Mouse (Mus musculus) embryonic facial prominence, embryonic 11.5 days (tissue): ENCODE results near the gene Atad5. TPM values are rescaled to one million over a fixed set of nuclear protein-coding genes. Genes with fewer than 3 reads are reported as not detected.
A peak's percentile ranks its signal among the peaks of the same experiment; 100 is the strongest.
"Not testable (repeated sequence)": the region's sequence is repeated elsewhere in the genome, so short reads cannot be mapped to it uniquely, and the experiment has no call there.

Experiments used
- ATAC-seq: fragments of 200-750 bp; cut with Nextera tagmentation; replicated peaks from 2 replicates; pipeline ENCODE4 v1.8.0; 2017; ENCODE audit warnings: low read depth; ENCODE audit not compliant: insufficient number of reproducible peaks, low FRiP score, low TSS enrichment
- DNase-seq: peaks from one replicate; pipeline ENCODE4 v3.0.0-alpha.2; 2015; ENCODE audit warnings: low spot score
- H3K27ac ChIP-seq: fragments of 300-500 bp; sonication (generic); replicated peaks from 2 replicates; pipeline ENCODE4 v1.5.1; 2014; ENCODE audit warnings: mild to moderate bottlenecking, low read depth, low read length, control low read depth
- H3K27me3 ChIP-seq: fragments of 300-500 bp; sonication (generic); 2 replicates; pipeline ENCODE4 v1.6.1; 2014; ENCODE audit warnings: mild to moderate bottlenecking, low read length, moderate library complexity, mixed read lengths; ENCODE audit not compliant: control insufficient read depth, insufficient read depth
- H3K36me3 ChIP-seq: fragments of 300-500 bp; sonication (generic); replicated peaks from 2 replicates; pipeline ENCODE4 v1.6.1; 2014; ENCODE audit warnings: low read depth, mild to moderate bottlenecking, low read length, moderate library complexity, mixed read lengths; ENCODE audit not compliant: control insufficient read depth, insufficient read depth
- H3K4me1 ChIP-seq: fragments of 300-500 bp; sonication (generic); 2 replicates; pipeline ENCODE4 v1.6.1; 2014; ENCODE audit warnings: low read length, mixed read lengths; ENCODE audit not compliant: control insufficient read depth, insufficient read depth
- H3K4me2 ChIP-seq: fragments of 300-500 bp; sonication (generic); 2 replicates; pipeline ENCODE4 v1.6.1; 2014; ENCODE audit warnings: low read depth, mild to moderate bottlenecking, control low read depth, low read length, moderate library complexity
- H3K4me3 ChIP-seq: fragments of 300-500 bp; sonication (generic); 2 replicates; pipeline ENCODE4 v1.5.1; 2014; ENCODE audit warnings: low read depth, low read length, control low read depth
- H3K9ac ChIP-seq: fragments of 300-500 bp; sonication (generic); replicated peaks from 2 replicates; pipeline ENCODE4 v1.6.1; 2014; ENCODE audit warnings: mild to moderate bottlenecking, control low read depth, low read length
- H3K9me3 ChIP-seq: fragments of 300-500 bp; sonication (generic); replicated peaks from 2 replicates; pipeline ENCODE4 v1.6.1; 2016; ENCODE audit warnings: mild to moderate bottlenecking, low read length, inconsistent platforms, mixed read lengths; ENCODE audit not compliant: control insufficient read depth
- WGBS: fragments of 180-500 bp; shearing (Covaris S2); extraction: QIAGEN DNeasy Blood & Tissue Kit; methylation state at CpG from one replicate; pipeline ENCODE4 v1.1.7; 2014; 5-methylcytosine and 5-hydroxymethylcytosine counted together
- polyA plus RNA-seq: library from polyadenylated mRNA; unstranded; fragments of >200 nt; fragmentation: Nextera tagmentation; extraction: Ambion mirVana; gene quantifications from 2 replicates; pipeline ENCODE4 v1.2.1, GENCODE M21; 2014

Gene Atad5
- polyA plus RNA-seq, 1 experiment from 2014 or later, result 22.5 TPM

DNA sequence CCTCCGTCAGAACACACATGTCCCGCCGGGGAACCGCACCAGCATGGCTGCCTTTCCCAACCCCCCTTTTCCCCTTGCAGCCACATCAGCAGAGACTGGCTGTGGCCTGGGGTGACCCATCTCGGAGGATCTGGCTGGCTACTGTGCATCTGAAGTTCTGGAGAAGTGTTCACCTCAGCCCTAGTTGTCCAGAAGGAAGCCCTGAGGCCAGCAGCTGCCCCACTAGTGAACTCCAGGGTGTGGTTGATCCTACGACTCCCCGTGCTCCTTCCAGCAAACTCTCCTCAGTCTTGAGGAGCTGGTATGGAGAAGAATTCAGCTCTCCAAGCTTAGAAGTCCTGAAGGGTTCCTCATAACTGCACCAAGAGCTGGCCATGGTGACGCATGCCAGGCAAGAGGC, 89.1 kb downstream of the Atad5 start:
- 82% methylated on average over 8 of the region's 8 CpGs for WGBS
- no peak overlapping the region for H3K9ac ChIP-seq
- no peak overlapping the region for H3K4me2 ChIP-seq
- H3K4me3 ChIP-seq, result no peak overlapping the region
- no peak overlapping the region for H3K27ac ChIP-seq
- no peaks in the 10 kb centered on the region for H3K4me1 ChIP-seq
- ATAC-seq (no peak), DNase-seq (no peak)
- no peaks in the 10 kb centered on the region for H3K36me3 ChIP-seq
- no peaks in the 10 kb centered on the region for H3K9me3 ChIP-seq
- H3K27me3 ChIP-seq, result no peaks in the 10 kb centered on the region

DNA sequence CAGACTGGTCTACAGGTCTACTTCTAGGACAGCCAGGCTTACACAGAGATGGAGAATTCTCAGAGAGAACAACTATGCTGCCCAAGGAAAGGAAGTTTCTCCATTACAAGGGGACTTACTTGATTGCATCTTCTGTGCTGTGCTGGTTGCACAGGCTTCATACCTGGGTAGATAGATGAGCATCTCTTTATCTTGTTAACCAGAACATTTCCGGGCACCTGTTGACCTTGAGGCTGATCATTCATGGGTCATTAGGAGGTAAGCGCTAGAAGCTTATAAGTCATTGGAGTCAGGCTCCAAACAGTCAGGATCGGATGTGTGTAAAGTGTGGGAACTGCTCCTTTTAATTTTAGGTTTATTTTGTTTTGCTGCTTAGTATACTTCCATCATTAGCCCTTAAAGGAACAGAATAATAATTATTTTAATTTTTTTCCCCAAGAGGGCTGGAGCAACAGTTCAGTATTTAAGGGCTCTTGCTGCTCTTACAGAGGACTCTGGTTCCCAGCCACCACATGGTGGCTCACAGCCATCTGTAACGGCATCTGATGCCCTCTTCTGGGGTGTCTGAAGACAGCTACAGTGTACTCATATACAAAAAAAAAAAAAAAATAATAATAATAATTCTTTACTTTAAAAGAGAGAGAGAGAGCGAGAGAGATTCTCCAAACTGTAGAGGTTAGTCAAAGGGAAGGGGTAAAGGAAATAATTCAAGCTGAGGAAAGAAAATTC, 92.0 kb downstream of the Atad5 start:
- Histone ChIP-seq H3K36me3 (no peaks in the 10 kb centered on the region), H3K9me3 (no peaks in the 10 kb centered on the region), H3K4me1 (no peaks in the 10 kb centered on the region), H3K27me3 (no peaks in the 10 kb centered on the region), H3K27ac (no peak overlapping the region), H3K9ac (no peak overlapping the region), H3K4me3 (no peak overlapping the region), H3K4me2 (no peak overlapping the region)
- ATAC-seq (no peak), DNase-seq (no peak)
- WGBS, result 71% methylated on average over 5 of the region's 5 CpGs

- not testable (repeated sequence) for H3K4me1 ChIP-seq, H3K27me3 ChIP-seq, ATAC-seq, H3K9me3 ChIP-seq, H3K27ac ChIP-seq, H3K36me3 ChIP-seq
- peak overlapping the region; percentile 77 for H3K9ac ChIP-seq
- peak overlapping the region; percentile 59 for H3K4me3 ChIP-seq
- DNase-seq, result peak; percentile 50
- H3K4me2 ChIP-seq, result peak overlapping the region; percentile 72
- WGBS, result 42% methylated on average over 12 of the region's 12 CpGs
Observed at GRCm38 (mm10) chr11:80183054-80183704, 94.0 kb downstream of the Atad5 start.

DNA sequence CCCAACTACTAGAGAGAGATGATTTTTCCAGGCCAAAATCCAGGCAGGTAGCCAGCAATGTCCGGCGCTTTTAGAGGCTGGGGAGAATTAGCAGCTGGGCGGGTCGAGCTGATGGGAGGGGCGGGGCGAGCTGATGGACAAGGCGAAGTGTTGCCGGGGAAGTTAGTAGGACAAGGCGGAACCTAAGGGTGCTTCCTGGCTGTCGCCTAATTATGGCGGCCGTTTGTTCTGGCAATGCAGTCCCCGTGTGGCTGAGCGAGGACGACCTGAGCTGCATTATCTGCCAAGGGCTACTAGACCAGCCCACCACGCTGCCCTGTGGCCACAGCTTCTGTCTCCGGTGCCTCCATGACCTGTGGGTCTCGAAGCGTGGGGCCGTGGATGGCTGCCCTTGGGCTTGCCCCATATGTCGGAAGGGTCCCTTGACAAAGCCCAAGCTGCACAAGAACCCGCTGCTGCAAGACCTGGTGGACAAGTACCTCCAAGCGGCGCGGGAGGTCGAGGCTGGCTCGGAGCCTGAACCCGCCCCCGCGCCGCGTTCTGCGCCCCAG, 94.6 kb downstream of the Atad5 start, which contains the start of gene Rnf135:
TSS of gene Rnf135 (plus strand) at position 147 of the 551 bp plus-strand sequence.
- H3K9me3 ChIP-seq, result no peaks in the 10 kb centered on the region
- no peaks in the 10 kb centered on the region for H3K4me1 ChIP-seq
- peak; percentile 76 for ATAC-seq
- peak within 1 kb of the TSS; percentile 59 for H3K4me3 ChIP-seq
- no peaks in the 10 kb centered on the region for H3K36me3 ChIP-seq
- DNase-seq, result peak; percentile 81
- 1% methylated on average over 33 of the region's 33 CpGs for WGBS
- H3K27me3 ChIP-seq, result no peaks in the 10 kb centered on the region
- peak within 1 kb of the TSS; percentile 41 for H3K27ac ChIP-seq
- H3K4me2 ChIP-seq, result peak within 1 kb of the TSS; percentile 72
- H3K9ac ChIP-seq, result peak within 1 kb of the TSS; percentile 77

- no peaks in the 10 kb centered on the region for H3K9me3 ChIP-seq
- peak overlapping the region; percentile 77; the same call in 1 of the 2 replicates for H3K9ac ChIP-seq
- WGBS, result 84% methylated on average over 6 of the region's 6 CpGs
- peak overlapping the region; percentile 72 for H3K4me2 ChIP-seq
- H3K27ac ChIP-seq, result no peak overlapping the region
- DNase-seq (no peak), ATAC-seq (no peak)
- H3K4me3 ChIP-seq, result no peak overlapping the region
- no peaks in the 10 kb centered on the region for H3K27me3 ChIP-seq
- H3K36me3 ChIP-seq, result no peaks in the 10 kb centered on the region
- no peaks in the 10 kb centered on the region for H3K4me1 ChIP-seq
Observed at GRCm38 (mm10) chr11:80184531-80185071, 95.4 kb downstream of the Atad5 start.

Other genes with a start within 250 kb of the Atad5 start
- 92.7 and 108 TPM in 2 replicates for gene Utp6, start 127.0 kb upstream of the Atad5 start, polyA plus RNA-seq
- gene Suz12, start 96.3 kb upstream of the Atad5 start, polyA plus RNA-seq, result 21.0 and 27.5 TPM in 2 replicates
- 53.8 and 57.1 TPM in 2 replicates for gene Crlf3, start 8.4 kb upstream of the Atad5 start, polyA plus RNA-seq
- gene Tefm, start 52.8 kb downstream of the Atad5 start, polyA plus RNA-seq, result 28.4 and 29.6 TPM in 2 replicates
- 0.60 and 0.88 TPM in 2 replicates for gene Adap2, start 64.7 kb downstream of the Atad5 start, polyA plus RNA-seq
- gene Rnf135, start 94.5 kb downstream of the Atad5 start, polyA plus RNA-seq, result 4.5 and 6.0 TPM in 2 replicates
- 70.2 and 73.1 TPM in 2 replicates for gene Rhot1, start 119.6 kb downstream of the Atad5 start, polyA plus RNA-seq
- 3.2 and 4.0 TPM in 2 replicates for gene Rhbdl3, start 211.5 kb downstream of the Atad5 start, polyA plus RNA-seq